Mouse (Mus musculus): ENCODE results near the gene Shank2.
A peak's percentile ranks its signal among the peaks of the same experiment; 100 is the strongest.

Gene Shank2

DNA sequence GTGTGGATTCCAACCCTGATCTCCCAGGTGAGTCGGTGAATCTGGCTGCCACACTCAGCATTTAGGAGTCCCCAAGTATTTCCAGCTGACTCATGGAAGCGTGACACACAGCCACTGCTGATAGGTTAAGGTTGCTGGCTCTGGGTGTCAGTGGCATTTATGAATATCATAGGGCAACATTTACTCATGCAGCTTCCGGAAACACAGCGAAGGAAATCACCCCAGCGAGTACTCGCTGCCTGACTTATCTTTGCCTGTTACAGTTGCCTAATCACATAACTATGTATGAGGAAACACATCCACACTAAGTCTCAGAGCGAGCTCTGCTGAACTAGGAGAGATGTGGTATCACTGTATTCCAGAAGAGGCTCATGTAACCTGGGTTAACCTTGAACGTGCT lies 231.8 kb downstream of the Shank2 start:
- DNase-seq: peak; percentile 17

GRCm38 (mm10) chr7:144234783-144235182 lies 233.1 kb downstream of the Shank2 start:
- peak; percentile 8 for DNase-seq

DNA sequence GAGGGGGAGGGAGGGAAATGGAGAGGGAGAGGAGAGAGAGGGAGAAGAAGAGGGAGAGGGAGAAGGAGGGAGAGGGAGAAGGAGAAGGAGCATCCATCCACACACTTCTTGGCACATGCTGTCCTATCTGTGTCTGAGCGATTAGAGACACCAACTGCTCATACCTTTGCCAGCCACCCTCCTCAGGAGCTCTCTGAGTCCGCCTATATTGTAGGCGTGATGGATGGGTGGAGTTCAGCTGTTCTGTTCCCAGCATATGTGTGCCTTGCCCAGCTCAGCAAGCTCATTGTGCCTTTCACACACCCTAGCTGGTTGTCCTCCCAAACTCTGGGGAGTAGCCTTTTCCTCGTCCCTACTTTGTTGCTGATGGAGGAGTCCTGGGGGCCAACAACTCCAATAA lies 233.8 kb downstream of the Shank2 start:
- no peak for DNase-seq

DNA sequence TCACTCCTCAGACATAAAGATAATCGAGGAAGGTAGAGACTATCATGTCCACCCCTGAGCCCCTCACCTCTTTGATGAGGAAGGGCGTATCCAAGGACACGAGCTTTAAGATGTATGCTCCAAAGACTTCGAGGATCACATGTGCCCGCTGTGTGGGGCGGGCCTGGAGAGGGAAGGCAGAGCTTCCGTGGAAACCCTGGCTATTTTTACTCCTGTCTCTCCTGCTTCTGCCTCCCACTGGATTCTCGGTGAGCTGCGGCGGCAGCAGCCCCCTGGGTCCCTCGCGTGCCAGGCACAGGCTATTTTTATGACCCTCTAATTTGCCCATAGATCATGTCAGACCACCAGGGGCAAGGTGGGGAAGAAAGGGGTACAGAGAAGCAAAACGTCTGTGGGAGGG lies 235.1 kb downstream of the Shank2 start:
- no peak for DNase-seq

DNA sequence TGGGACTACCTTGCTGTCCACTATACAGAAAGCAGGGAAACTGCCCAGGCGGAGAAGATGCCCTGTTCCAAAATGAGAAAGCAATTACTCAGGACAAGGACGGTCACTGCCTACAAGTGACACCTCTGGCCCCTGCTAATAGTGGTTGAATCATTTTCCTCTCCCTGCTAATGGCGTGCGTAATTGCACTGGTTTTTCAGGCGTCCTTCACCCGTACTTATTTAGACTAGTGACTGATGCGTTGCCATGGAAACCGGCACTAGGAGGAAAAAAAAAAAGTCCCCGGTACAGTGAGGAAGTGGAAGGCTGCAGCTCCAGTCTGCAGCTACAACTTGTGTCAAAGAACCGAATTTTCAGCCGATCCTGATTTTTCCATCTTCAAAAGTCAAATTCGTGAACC lies 236.7 kb downstream of the Shank2 start:
- DNase-seq: no peak

- no peak for DNase-seq
Observed at GRCm38 (mm10) chr7:144238992-144239391, 237.3 kb downstream of the Shank2 start.

- no peak for DNase-seq
Observed at GRCm38 (mm10) chr7:144239571-144240370, 238.0 kb downstream of the Shank2 start.

DNA sequence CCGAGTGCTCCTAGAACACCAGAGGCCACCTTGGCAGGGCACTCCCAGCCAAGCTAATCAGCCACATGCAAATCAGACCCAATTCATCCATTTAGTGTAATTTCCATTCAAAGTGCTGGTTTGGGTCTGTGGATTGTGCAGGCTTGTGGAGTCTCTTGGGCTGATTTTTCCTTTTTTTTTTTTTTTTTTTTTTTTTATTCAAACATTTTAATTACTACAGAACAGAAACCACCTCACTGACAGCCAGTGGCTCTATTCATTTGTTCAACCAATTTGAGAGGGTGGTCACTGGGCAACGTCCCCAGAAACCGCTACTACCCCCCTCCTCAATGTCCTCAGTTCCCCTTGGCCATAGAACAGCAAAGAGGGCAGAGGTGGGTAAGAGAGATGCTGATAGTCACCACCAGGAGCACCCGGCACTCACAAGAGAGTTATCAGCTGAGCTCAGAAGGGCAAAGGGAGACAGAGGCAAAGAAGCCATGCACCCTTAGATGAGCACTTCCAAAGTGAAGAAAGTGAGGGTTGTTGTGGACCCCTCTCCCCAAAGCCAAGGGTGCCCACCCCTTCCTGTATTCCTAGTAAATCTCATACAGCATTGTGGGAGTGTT lies 239.1 kb downstream of the Shank2 start:
- no peak for DNase-seq

GRCm38 (mm10) chr7:144244203-144244602 lies 242.5 kb downstream of the Shank2 start:
- DNase-seq: no peak

GRCm38 (mm10) chr7:144246271-144246670 lies 244.5 kb downstream of the Shank2 start:
- DNase-seq: no peak

DNA sequence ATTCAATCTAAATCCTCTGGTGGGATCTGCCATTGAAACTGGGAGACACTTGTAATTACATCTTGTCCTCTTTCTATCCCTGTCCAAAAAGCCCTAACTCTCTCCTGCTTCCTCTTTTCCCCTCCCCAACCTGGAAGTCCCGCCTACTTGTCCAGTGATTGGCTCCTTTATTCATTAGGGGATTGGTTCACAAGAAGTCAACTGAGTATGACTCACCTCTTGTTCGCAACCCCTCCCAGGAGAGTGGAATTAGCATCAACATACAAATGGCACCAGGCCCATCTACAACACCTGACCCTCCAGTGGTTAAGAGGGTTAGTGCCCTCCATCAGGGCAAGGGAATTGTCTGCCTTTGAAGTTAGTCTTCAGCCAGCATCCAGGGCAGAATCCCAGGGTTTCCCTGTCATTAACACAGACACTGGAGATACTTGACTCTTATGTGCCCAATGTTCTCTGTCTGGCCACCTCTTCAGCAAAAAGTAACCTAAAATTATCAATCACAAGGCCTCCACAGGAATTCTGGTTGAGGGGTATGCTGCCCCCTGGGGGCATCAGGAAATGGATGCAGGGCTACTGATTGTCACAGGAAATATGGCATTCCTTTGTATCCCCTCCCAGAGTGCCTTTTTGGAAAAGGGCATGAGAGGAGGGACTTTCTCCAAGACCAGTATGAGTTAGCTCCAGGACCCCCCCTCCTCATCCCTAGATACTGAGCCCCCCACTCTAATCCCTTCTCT lies 247.1 kb downstream of the Shank2 start:
- no peak for DNase-seq

GRCm38 (mm10) chr7:144250791-144251190 lies 249.1 kb downstream of the Shank2 start:
- DNase-seq: no peak

- DNase-seq: no peak
Observed at GRCm38 (mm10) chr7:144251250-144251649, 249.5 kb downstream of the Shank2 start.

- DNase-seq: no peak
Observed at GRCm38 (mm10) chr7:144254674-144255246, 253.0 kb downstream of the Shank2 start.

GRCm38 (mm10) chr7:144257821-144258220 lies 256.1 kb downstream of the Shank2 start:
- no peak for DNase-seq

DNA sequence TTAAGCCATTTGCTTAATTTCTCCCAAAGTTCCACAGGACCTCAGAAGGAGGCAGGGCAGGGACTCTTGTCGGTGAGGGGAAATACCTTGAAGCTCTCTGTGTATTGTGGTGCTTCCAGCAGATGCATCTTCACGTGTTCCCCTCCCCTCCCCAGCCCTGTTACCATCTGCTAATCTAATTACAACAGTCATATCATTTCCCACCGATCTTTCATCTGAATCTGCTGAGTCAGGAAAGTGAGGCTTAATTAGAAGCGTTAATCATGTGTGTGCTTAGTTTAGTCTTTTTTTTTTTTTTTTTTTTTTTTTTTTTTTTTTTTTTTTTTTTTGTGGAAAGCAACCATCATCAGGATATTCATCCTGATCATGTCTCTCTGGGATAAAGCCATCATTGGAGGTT lies 256.6 kb downstream of the Shank2 start:
- no peak for DNase-seq

DNA sequence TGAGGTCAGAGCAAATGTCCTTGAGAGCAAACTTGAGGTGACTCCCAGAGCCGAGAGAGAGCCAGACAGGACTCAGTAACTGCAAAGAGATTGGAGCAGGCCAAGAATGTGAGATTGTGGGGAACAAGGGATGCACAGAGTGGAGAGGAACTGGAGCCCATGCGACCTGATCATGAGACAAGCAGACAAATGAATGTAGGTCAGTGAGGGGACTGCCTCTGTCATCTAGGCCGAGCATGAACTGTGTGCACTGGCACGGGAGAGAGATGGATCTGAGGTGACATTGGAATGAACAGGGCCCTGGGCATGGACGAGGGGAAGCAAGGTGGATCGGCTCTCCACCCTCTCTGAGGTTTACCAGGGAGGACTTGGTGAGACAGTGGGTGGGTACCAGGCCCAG lies 260.9 kb downstream of the Shank2 start:
- DNase-seq: no peak

DNA sequence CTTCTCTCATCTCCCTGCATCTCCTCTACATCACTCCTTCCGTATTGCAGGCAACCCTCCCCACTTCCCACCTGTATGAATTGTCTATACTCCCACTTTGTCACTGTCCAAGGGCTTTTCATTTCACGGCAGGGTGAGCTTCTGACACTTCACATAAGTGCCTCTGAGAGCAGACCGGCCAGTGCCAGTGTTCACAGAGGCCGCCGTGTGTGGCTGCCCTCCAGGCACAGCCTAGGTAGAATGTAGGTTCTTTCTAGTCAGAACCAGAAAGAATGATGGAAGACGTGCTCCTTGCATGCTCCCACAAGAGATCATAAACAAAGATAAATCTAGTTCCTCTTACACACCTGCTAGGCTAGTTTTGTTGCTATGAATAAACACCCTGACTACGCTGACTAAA lies 265.0 kb downstream of the Shank2 start:
- peak; percentile 10 for DNase-seq

- no peak for DNase-seq
Observed at GRCm38 (mm10) chr7:144268329-144268728, 266.6 kb downstream of the Shank2 start.

DNA sequence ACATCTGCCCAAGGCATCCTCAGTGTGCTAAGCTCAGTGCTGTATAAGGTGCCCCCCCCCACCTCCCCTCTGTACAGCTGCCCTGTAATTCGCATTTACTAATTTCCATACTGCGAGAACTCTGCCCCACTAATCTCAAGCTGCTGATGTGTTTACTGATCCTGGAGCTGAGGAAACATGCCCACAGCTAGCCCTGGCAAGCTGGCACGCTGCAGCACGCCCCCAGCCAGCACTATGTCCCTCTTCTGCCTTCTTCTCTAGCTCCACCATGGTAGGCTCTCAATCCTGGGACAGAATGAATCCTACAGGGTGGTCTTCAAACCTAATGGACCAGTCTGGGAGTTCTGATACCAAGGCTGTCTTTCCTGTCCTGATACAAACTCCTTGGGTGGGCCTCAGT lies 267.1 kb downstream of the Shank2 start:
- no peak for DNase-seq

- DNase-seq: no peak
Observed at GRCm38 (mm10) chr7:144271074-144271473, 269.3 kb downstream of the Shank2 start.

GRCm38 (mm10) chr7:144278703-144279102 lies 277.0 kb downstream of the Shank2 start:
- DNase-seq: no peak

GRCm38 (mm10) chr7:144283701-144284100 lies 282.0 kb downstream of the Shank2 start:
- no peak for DNase-seq
